Mouse (Mus musculus) MEL (cell line): Measurements from ENCODE around the gene Stk4. TPM values are rescaled to one million over a fixed set of nuclear protein-coding genes. Genes with fewer than 3 reads are reported as not detected.

Experiments
- DNase-seq: peaks from one replicate; pipeline ENCODE4 v3.0.0; 2011; ENCODE audit warnings: low read depth, low spot score
- H3K27ac ChIP-seq: 2 replicates; pipeline ENCODE4 v1.5.1; 2012; ENCODE audit warnings: low read depth, mild to moderate bottlenecking, control low read depth, low read length, moderate library complexity; ENCODE audit not compliant: control insufficient read depth
- H3K27me3 ChIP-seq, 2 experiments: fragments of 150-350 bp in 1 of 2; sonication (generic) in 1 of 2; 2 replicates each; pipeline ENCODE4 v1.6.1; 2012; ENCODE audit warnings: low read length in 2 of 2, mild to moderate bottlenecking in 2 of 2, improper control_type of control experiment in 1 of 2, moderate library complexity in 1 of 2; ENCODE audit not compliant: insufficient read depth in 2 of 2, control insufficient read depth in 1 of 2
- H3K36me3 ChIP-seq, 2 experiments: 2 replicates each; pipeline ENCODE4 v1.6.1; 2012 to 2014; ENCODE audit warnings: low read length in 2 of 2, improper control_type of control experiment in 1 of 2, inconsistent platforms in 1 of 2, mild to moderate bottlenecking in 1 of 2; ENCODE audit not compliant: insufficient read depth in 2 of 2, control insufficient read depth in 1 of 2
- H3K4me1 ChIP-seq, 2 experiments: fragments of 150-350 bp in 1 of 2; sonication (generic) in 1 of 2; 2 replicates each; pipeline ENCODE4 v1.6.1; 2012; ENCODE audit warnings: low read length in 2 of 2, improper control_type of control experiment in 1 of 2, mild to moderate bottlenecking in 1 of 2; ENCODE audit not compliant: insufficient read depth in 2 of 2, control insufficient read depth in 1 of 2
- H3K4me3 ChIP-seq, 2 experiments: fragments of 150-350 bp in 1 of 2; sonication (generic) in 1 of 2; 2 replicates each; pipeline ENCODE4 v1.5.1; 2012; ENCODE audit warnings: low read depth in 2 of 2, low read length in 2 of 2, mild to moderate bottlenecking in 2 of 2, moderate library complexity in 2 of 2, control low read depth in 1 of 2, improper control_type of control experiment in 1 of 2; ENCODE audit not compliant: control insufficient read depth in 1 of 2, insufficient read depth in 1 of 2
- H3K79me2 ChIP-seq: 2 replicates; pipeline ENCODE4 v1.6.1; 2012; ENCODE audit warnings: mild to moderate bottlenecking, low read length, moderate library complexity; ENCODE audit not compliant: control insufficient read depth, poor library complexity, insufficient read depth
- H3K9ac ChIP-seq: 2 replicates; pipeline ENCODE4 v1.6.1; 2012; ENCODE audit warnings: low read depth, mild to moderate bottlenecking, control low read depth, low read length, moderate library complexity; ENCODE audit not compliant: control insufficient read depth, poor library complexity, severe bottlenecking
- H3K9me3 ChIP-seq: fragments of 150-350 bp; sonication (generic); replicated peaks from 2 replicates; pipeline ENCODE4 v1.6.1; 2012; ENCODE audit warnings: mild to moderate bottlenecking, low read length, improper control_type of control experiment, moderate library complexity; ENCODE audit not compliant: insufficient read depth
- BHLHE40 ChIP-seq: IDR thresholded peaks from 2 replicates; pipeline ENCODE4 v1.6.1; 2012; ENCODE audit warnings: low read depth, mild to moderate bottlenecking, inconsistent platforms, low read length, improper control_type of control experiment, borderline replicate concordance
- CHD1 ChIP-seq: IDR thresholded peaks from 2 replicates; pipeline ENCODE4 v1.6.1; 2012; ENCODE audit warnings: low read depth, mild to moderate bottlenecking, inconsistent platforms, low read length, improper control_type of control experiment
- CHD2 ChIP-seq: IDR thresholded peaks from 2 replicates; pipeline ENCODE4 v1.6.1; 2011; ENCODE audit warnings: low read length, improper control_type of control experiment
- CTCF ChIP-seq, 3 experiments: IDR thresholded peaks in 2 of 3; conservative IDR thresholded peaks in 1 of 3; 2 replicates each; pipeline ENCODE4 v1.5.1; 2011 to 2012; ENCODE audit warnings: low read length in 3 of 3, low read depth in 2 of 3, mild to moderate bottlenecking in 2 of 3, improper control_type of control experiment in 1 of 3, inconsistent platforms in 1 of 3, mixed read lengths in 1 of 3, moderate library complexity in 1 of 3; ENCODE audit not compliant: control insufficient read depth in 1 of 3, insufficient read depth in 1 of 3, poor library complexity in 1 of 3, severe bottlenecking in 1 of 3
- E2F4 ChIP-seq: IDR thresholded peaks from 2 replicates; pipeline ENCODE4 v1.6.1; 2011; ENCODE audit warnings: low read depth, low read length, improper control_type of control experiment, borderline replicate concordance
- ELF1 ChIP-seq: IDR thresholded peaks from 2 replicates; pipeline ENCODE4 v1.6.1; 2014; ENCODE audit warnings: low read depth, mild to moderate bottlenecking, inconsistent platforms, low read length, improper control_type of control experiment, moderate library complexity
- EP300 ChIP-seq, 2 experiments: IDR thresholded peaks; 2 replicates each; pipeline ENCODE4 v1.6.1; 2011; ENCODE audit warnings: improper control_type of control experiment in 2 of 2, low read length in 2 of 2, low read depth in 1 of 2, mild to moderate bottlenecking in 1 of 2
- ETS1 ChIP-seq: IDR thresholded peaks from 2 replicates; pipeline ENCODE4 v1.6.1; 2012; ENCODE audit warnings: low read depth, mild to moderate bottlenecking, inconsistent platforms, low read length, improper control_type of control experiment, moderate library complexity
- GABPA ChIP-seq: IDR thresholded peaks from 2 replicates; pipeline ENCODE4 v1.6.1; 2012; ENCODE audit warnings: low read depth, mild to moderate bottlenecking, inconsistent platforms, low read length, improper control_type of control experiment, moderate library complexity
- GATA1 ChIP-seq: IDR thresholded peaks from 2 replicates; pipeline ENCODE4 v1.6.1; 2011; ENCODE audit warnings: low read depth, low read length, improper control_type of control experiment
- HCFC1 ChIP-seq: IDR thresholded peaks from 2 replicates; pipeline ENCODE4 v1.6.1; 2012; ENCODE audit warnings: low read depth, mild to moderate bottlenecking, inconsistent platforms, low read length, improper control_type of control experiment, moderate library complexity
- JUND ChIP-seq: IDR thresholded peaks from 2 replicates; pipeline ENCODE4 v1.6.1; 2011; ENCODE audit warnings: low read depth, mild to moderate bottlenecking, improper control_type of control experiment, low read length
- MAZ ChIP-seq: IDR thresholded peaks from 2 replicates; pipeline ENCODE4 v1.6.1; 2012; ENCODE audit warnings: low read depth, mild to moderate bottlenecking, inconsistent platforms, low read length, improper control_type of control experiment
- MEF2A ChIP-seq: IDR thresholded peaks from 2 replicates; pipeline ENCODE4 v1.6.1; 2014; ENCODE audit warnings: low read depth, mild to moderate bottlenecking, inconsistent platforms, low read length, improper control_type of control experiment; ENCODE audit not compliant: poor library complexity, insufficient replicate concordance, severe bottlenecking; ENCODE audit errors: extremely low read depth
- MYB ChIP-seq: IDR thresholded peaks from 2 replicates; pipeline ENCODE4 v1.6.1; 2011; ENCODE audit warnings: mild to moderate bottlenecking, low read depth, low read length, improper control_type of control experiment
- MYC ChIP-seq: IDR thresholded peaks from 2 replicates; pipeline ENCODE4 v1.6.1; 2011; ENCODE audit warnings: low read depth, mild to moderate bottlenecking, low read length, improper control_type of control experiment, moderate library complexity
- NELFE ChIP-seq: IDR thresholded peaks from 2 replicates; pipeline ENCODE4 v1.6.1; 2011; ENCODE audit warnings: low read depth, low read length, improper control_type of control experiment
- NRF1 ChIP-seq: IDR thresholded peaks from 2 replicates; pipeline ENCODE4 v1.6.1; 2014; ENCODE audit warnings: low read depth, mild to moderate bottlenecking, inconsistent platforms, low read length, improper control_type of control experiment, moderate library complexity; ENCODE audit not compliant: poor library complexity, insufficient read depth, severe bottlenecking
- POLR2A ChIP-seq, 2 experiments: IDR thresholded peaks; 2 replicates each; pipeline ENCODE4 v1.6.1; 2011 to 2012; ENCODE audit warnings: low read length in 2 of 2, mild to moderate bottlenecking in 2 of 2, control low read depth in 1 of 2, improper control_type of control experiment in 1 of 2, low read depth in 1 of 2, moderate library complexity in 1 of 2; ENCODE audit not compliant: control insufficient read depth in 1 of 2, insufficient read depth in 1 of 2, poor library complexity in 1 of 2
- POLR2AphosphoS2 ChIP-seq: IDR thresholded peaks from 2 replicates; pipeline ENCODE4 v1.6.1; 2011; ENCODE audit warnings: low read length, improper control_type of control experiment
- POLR2AphosphoS5 ChIP-seq: IDR thresholded peaks from 2 replicates; pipeline ENCODE4 v1.6.1; 2012; ENCODE audit warnings: low read depth, borderline replicate concordance, mild to moderate bottlenecking, inconsistent platforms, low read length, moderate library complexity, mixed read lengths
- RAD21 ChIP-seq: IDR thresholded peaks from 2 replicates; pipeline ENCODE4 v1.6.1; 2011; ENCODE audit warnings: mild to moderate bottlenecking, low read depth, low read length, improper control_type of control experiment
- RCOR1 ChIP-seq: IDR thresholded peaks from 2 replicates; pipeline ENCODE4 v1.6.1; 2012; ENCODE audit warnings: low read depth, mild to moderate bottlenecking, inconsistent platforms, low read length, improper control_type of control experiment
- SIN3A ChIP-seq: IDR thresholded peaks from 2 replicates; pipeline ENCODE4 v1.6.1; 2012; ENCODE audit warnings: low read length, improper control_type of control experiment, inconsistent platforms
- TAL1 ChIP-seq: IDR thresholded peaks from 2 replicates; pipeline ENCODE4 v1.6.1; 2012; ENCODE audit warnings: mild to moderate bottlenecking, inconsistent platforms, low read length, moderate library complexity, mixed read lengths
- TBP ChIP-seq: IDR thresholded peaks from 2 replicates; pipeline ENCODE4 v1.8.0; 2011; ENCODE audit warnings: low read depth, low read length, improper control_type of control experiment
- TCF12 ChIP-seq: IDR thresholded peaks from 2 replicates; pipeline ENCODE4 v1.6.1; 2014; ENCODE audit warnings: low read depth, mild to moderate bottlenecking, inconsistent platforms, low read length, improper control_type of control experiment, moderate library complexity
- USF1 ChIP-seq: IDR thresholded peaks from 2 replicates; pipeline ENCODE4 v1.6.1; 2014; ENCODE audit warnings: low read depth, mild to moderate bottlenecking, inconsistent platforms, low read length, improper control_type of control experiment, moderate library complexity
- USF2 ChIP-seq, 2 experiments: IDR thresholded peaks; 2 replicates each; pipeline ENCODE4 v1.6.1; 2011 to 2012; ENCODE audit warnings: improper control_type of control experiment in 2 of 2, low read length in 2 of 2, borderline replicate concordance in 1 of 2, inconsistent platforms in 1 of 2, low read depth in 1 of 2, mild to moderate bottlenecking in 1 of 2; ENCODE audit not compliant: insufficient read depth in 1 of 2
- ZC3H11A ChIP-seq: IDR thresholded peaks from 2 replicates; pipeline ENCODE4 v1.6.1; 2012; ENCODE audit warnings: low read depth, mild to moderate bottlenecking, inconsistent platforms, low read length, improper control_type of control experiment
- ZNF384 ChIP-seq: IDR thresholded peaks from 2 replicates; pipeline ENCODE4 v1.6.1; 2012; ENCODE audit warnings: low read depth, mild to moderate bottlenecking, inconsistent platforms, low read length, improper control_type of control experiment
- polyA plus RNA-seq, 2 experiments: library from polyadenylated mRNA; stranded (reverse) in 1 of 2; unstranded in 1 of 2; fragments of >175 nt in 1 of 2; fragments of >200 nt in 1 of 2; gene quantifications; 2 replicates each; pipeline versions ENCODE4 v1.2.1 to v1.2.4; 2012; ENCODE audit warnings: low replicate concordance in 2 of 2, low read depth in 1 of 2; ENCODE audit not compliant: insufficient read length in 2 of 2, insufficient read depth in 1 of 2, missing spikeins in 1 of 2
- total RNA-seq: library from RNA; depleted of rRNA; stranded (reverse); fragments of 300-350 nt; gene quantifications from 2 replicates; pipeline ENCODE4 v1.2.3, GENCODE M21; 2012

Stk4 gene
- total and polyA plus RNA-seq, 3 experiments = 46.8 to 56.1 TPM; not detected in 1

GRCm38 (mm10) chr2:164156158-164156557, 86.0 kb downstream of the Stk4 start:
- no peaks in the 10 kb centered on the region for H3K9me3 ChIP-seq
- no peak overlapping the region for H3K9ac ChIP-seq
- H3K36me3 ChIP-seq = peaks cover 0 to 5% of the 10 kb centered on the region in 2 experiments; a peak in 2 of 4 replicates
- no peaks in the 10 kb centered on the region for H3K79me2 ChIP-seq
- H3K4me1 ChIP-seq = no peaks in the 10 kb centered on the region
- no peak for DNase-seq
- no peaks in the 10 kb centered on the region for H3K27me3 ChIP-seq
- no peak overlapping the region for H3K4me3 ChIP-seq
- H3K27ac ChIP-seq = no peak overlapping the region
- TF ChIP-seq BHLHE40 (no peak), CHD2 (no peak), USF1 (no peak), E2F4 (no peak), CHD1 (no peak), POLR2AphosphoS5 (no peak), TCF12 (no peak), TBP (no peak), MEF2A (no peak), MYC (no peak), ZC3H11A (no peak), ELF1 (no peak), POLR2A (IDR thresholded peaks at IDR 0.05; ENCODE audit: control insufficient read depth in 1 of 2, insufficient read depth in 1 of 2, low read depth in 1 of 2, low read length in 2 of 2, poor library complexity in 1 of 2) (no peak), TAL1 (no peak), MAZ (no peak), POLR2AphosphoS2 (no peak), ZNF384 (no peak), SIN3A (no peak), NRF1 (no peak), NELFE (no peak)
- TF ChIP-seq, all 39 proteins: peak for 0

- TF ChIP-seq EP300 (IDR thresholded peaks at IDR 0.05; ENCODE audit: low read depth in 1 of 2, low read length in 2 of 2) = no peak
- TF ChIP-seq SIN3A = no peak
- TF ChIP-seq JUND = no peak
- TF ChIP-seq MAZ = no peak
- TF ChIP-seq USF1 = no peak
- no peak for TF ChIP-seq POLR2AphosphoS5
- no peak for TF ChIP-seq CHD2
- no peak for TF ChIP-seq CTCF (IDR thresholded peaks at IDR 0.05 in 2 of 3, conservative IDR thresholded peaks at IDR 0.05 in 1 of 3; ENCODE audit: control insufficient read depth in 1 of 3, insufficient read depth in 1 of 3, low read depth in 2 of 3, low read length in 3 of 3, poor library complexity in 1 of 3, severe bottlenecking in 1 of 3)
- no peak for TF ChIP-seq TAL1
- TF ChIP-seq RAD21 = no peak
- TF ChIP-seq ETS1 = no peak
- no peak for TF ChIP-seq MYB
- TF ChIP-seq RCOR1 = no peak
- TF ChIP-seq USF2 (IDR thresholded peaks at IDR 0.05; ENCODE audit: borderline replicate concordance in 1 of 2, insufficient read depth in 1 of 2, low read depth in 1 of 2, low read length in 2 of 2) = no peak
- no peak for TF ChIP-seq ELF1
- TF ChIP-seq MEF2A = no peak
- TF ChIP-seq HCFC1 = no peak
- no peak for TF ChIP-seq GABPA
- no peak for TF ChIP-seq GATA1
Observed at GRCm38 (mm10) chr2:164158838-164159237, 88.7 kb downstream of the Stk4 start.

More at GRCm38 (mm10) chr2:164158838-164159237, 88.7 kb downstream of the Stk4 start:
- Histone ChIP-seq H3K27me3 (no peaks in the 10 kb centered on the region), H3K4me3 (no peak overlapping the region), H3K9ac (no peak overlapping the region), H3K79me2 (no peaks in the 10 kb centered on the region), H3K27ac (no peak overlapping the region), H3K4me1 (no peaks in the 10 kb centered on the region), H3K36me3 (peaks cover 0 to 1% of the 10 kb centered on the region in 2 experiments; a peak in 1 of 4 replicates), H3K9me3 (no peaks in the 10 kb centered on the region)
- no peak for DNase-seq
